Mouse (Mus musculus) stomach, embryonic 16.5 days (tissue): ENCODE results near the gene Abca2. TPM values are rescaled to one million over a fixed set of nuclear protein-coding genes. Genes with fewer than 3 reads are reported as not detected.

Source experiments
- ATAC-seq: fragments of 200-750 bp; cut with Nextera tagmentation; 2 replicates; pipeline ENCODE4 v1.8.0; 2017; ENCODE audit warnings: moderate number of reproducible peaks, moderate TSS enrichment; ENCODE audit not compliant: insufficient read depth, low FRiP score
- H3K27ac ChIP-seq: fragments of 300-500 bp; sonication (generic); 2 replicates; pipeline ENCODE4 v1.5.1; 2014; ENCODE audit warnings: low read length
- H3K27me3 ChIP-seq: fragments of 300-500 bp; sonication (generic); 2 replicates; pipeline ENCODE4 v1.6.1; 2014; ENCODE audit warnings: low read length, control low read depth, mixed read lengths; ENCODE audit not compliant: control insufficient read depth, insufficient read depth
- H3K36me3 ChIP-seq: fragments of 300-500 bp; sonication (generic); 2 replicates; pipeline ENCODE4 v1.6.1; 2014; ENCODE audit warnings: low read length; ENCODE audit not compliant: control insufficient read depth, insufficient read depth
- H3K4me1 ChIP-seq: fragments of 300-500 bp; sonication (generic); 2 replicates; pipeline ENCODE4 v1.6.1; 2014; ENCODE audit warnings: low read length, control low read depth, mixed read lengths; ENCODE audit not compliant: control insufficient read depth, insufficient read depth
- H3K4me2 ChIP-seq: fragments of 300-500 bp; sonication (generic); 2 replicates; pipeline ENCODE4 v1.6.1; 2014; ENCODE audit warnings: low read depth, low read length, mixed read lengths
- H3K4me3 ChIP-seq: fragments of 300-500 bp; sonication (generic); replicated peaks from 2 replicates; pipeline ENCODE4 v1.5.1; 2014; ENCODE audit warnings: mild to moderate bottlenecking, low read length
- H3K9ac ChIP-seq: fragments of 300-500 bp; sonication (generic); 2 replicates; pipeline ENCODE4 v1.6.1; 2014; ENCODE audit warnings: low read length
- H3K9me3 ChIP-seq: fragments of 300-500 bp; sonication (generic); replicated peaks from 2 replicates; pipeline ENCODE4 v1.6.1; 2016; ENCODE audit warnings: low read length, control low read depth; ENCODE audit not compliant: control insufficient read depth
- WGBS: fragments of 180-500 bp; shearing (Covaris S2); extraction: QIAGEN DNeasy Blood & Tissue Kit; methylation state at CpG from one replicate; pipeline ENCODE4 v1.1.7; 2014; 5-methylcytosine and 5-hydroxymethylcytosine counted together
- microRNA-seq: library from miRNA; unstranded; fragments of <30 nt; microRNA quantifications from one replicate; pipeline ENCODE4, GENCODE M21; 2016
- polyA plus RNA-seq: library from polyadenylated mRNA; unstranded; fragments of >200 nt; fragmentation: Nextera tagmentation; extraction: Ambion mirVana; gene quantifications from 2 replicates; pipeline ENCODE4 v1.2.1, GENCODE M21; 2015

The Abca2 gene
- polyA plus RNA-seq, 1 experiment from 2014 or later = 4.0 TPM

DNA sequence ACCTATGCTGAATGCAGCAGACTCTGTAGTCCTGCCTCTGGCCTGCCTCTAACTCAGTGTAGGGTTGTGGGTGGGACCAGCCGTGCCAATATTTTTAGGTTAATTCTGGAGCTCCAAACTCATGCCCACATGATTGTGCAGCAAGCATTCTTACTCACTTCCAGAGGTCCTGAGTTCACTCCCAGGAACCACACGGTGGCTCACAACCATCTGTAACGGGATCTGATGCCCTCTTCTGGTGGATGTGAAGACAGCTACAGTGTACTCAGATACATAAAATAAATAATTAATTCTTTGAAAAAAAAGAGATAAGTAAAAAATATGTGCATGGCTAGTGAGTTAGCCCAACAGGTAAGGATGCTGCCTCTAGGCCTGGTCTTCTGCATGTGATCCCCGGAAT, 68.0 kb downstream of the Abca2 start:
- no peak for ATAC-seq
- H3K27ac ChIP-seq = no peak overlapping the region
- H3K4me3 ChIP-seq = no peak overlapping the region
- WGBS = 38% methylated on average over 4 of the region's 4 CpGs
- no peaks in the 10 kb centered on the region for H3K27me3 ChIP-seq
- no peak overlapping the region for H3K4me2 ChIP-seq
- H3K9me3 ChIP-seq = no peaks in the 10 kb centered on the region
- no peaks in the 10 kb centered on the region for H3K36me3 ChIP-seq
- H3K9ac ChIP-seq = no peak overlapping the region
- H3K4me1 ChIP-seq = peaks cover 8% of the 10 kb centered on the region

Small RNA genes within 50 kb of the gene (microRNA-seq; reads per million reads assigned to microRNA genes)
- 0.66 reads per million for gene Mir3087

Other genes starting within 250 kb of the Abca2 start
- 9.9 and 11.0 TPM in 2 replicates for gene Nrarp, start 247.9 kb upstream of the Abca2 start, polyA plus RNA-seq
- gene Tor4a, start 231.8 kb upstream of the Abca2 start, polyA plus RNA-seq = 16.8 and 19.2 TPM in 2 replicates
- 102 and 109 TPM in 2 replicates for gene Nelfb, start 217.2 kb upstream of the Abca2 start, polyA plus RNA-seq
- 0.06 TPM in 1 of 2 replicates, not detected in the other for gene Stpg3, start 214.1 kb upstream of the Abca2 start, polyA plus RNA-seq
- not detected in 2 replicates for gene Fam166a, start 210.0 kb upstream of the Abca2 start, polyA plus RNA-seq
- gene Tubb4b, start 204.0 kb upstream of the Abca2 start, polyA plus RNA-seq = 631 and 720 TPM in 2 replicates
- gene Slc34a3, start 194.3 kb upstream of the Abca2 start, polyA plus RNA-seq = 0.71 and 1.1 TPM in 2 replicates
- gene Rnf224, start 191.9 kb upstream of the Abca2 start, polyA plus RNA-seq = 0.23 and 0.64 TPM in 2 replicates
- gene Rnf208, start 186.4 kb upstream of the Abca2 start, polyA plus RNA-seq = 11.3 and 14.2 TPM in 2 replicates
- gene Cysrt1, start 186.3 kb upstream of the Abca2 start, polyA plus RNA-seq = 66.0 and 120 TPM in 2 replicates
- gene AL732309.1, start 181.8 kb upstream of the Abca2 start, polyA plus RNA-seq = 10.1 and 12.8 TPM in 2 replicates
- gene Tmem203, start 173.3 kb upstream of the Abca2 start, polyA plus RNA-seq = 19.5 and 20.2 TPM in 2 replicates
- 17.9 and 19.0 TPM in 2 replicates for gene Tprn, start 166.1 kb upstream of the Abca2 start, polyA plus RNA-seq
- 199 TPM in 2 replicates for gene Ssna1, start 156.3 kb upstream of the Abca2 start, polyA plus RNA-seq
- gene Anapc2, start 156.2 kb upstream of the Abca2 start, polyA plus RNA-seq = 123 and 134 TPM in 2 replicates
- gene Tmem210, start 140.6 kb upstream of the Abca2 start, polyA plus RNA-seq = not detected in 2 replicates
- gene Lrrc26, start 138.8 kb upstream of the Abca2 start, polyA plus RNA-seq = 14.3 and 20.3 TPM in 2 replicates
- gene Grin1, start 109.5 kb upstream of the Abca2 start, polyA plus RNA-seq = 2.0 and 2.3 TPM in 2 replicates
- 46.0 and 47.0 TPM in 2 replicates for gene Man1b1, start 96.4 kb upstream of the Abca2 start, polyA plus RNA-seq
- gene Dpp7, start 72.3 kb upstream of the Abca2 start, polyA plus RNA-seq = 23.8 and 26.8 TPM in 2 replicates
- 34.8 and 40.0 TPM in 2 replicates for gene Uap1l1, start 63.0 kb upstream of the Abca2 start, polyA plus RNA-seq
- gene Sapcd2, start 56.4 kb upstream of the Abca2 start, polyA plus RNA-seq = 30.7 and 35.9 TPM in 2 replicates
- gene Entpd2, start 32.8 kb upstream of the Abca2 start, polyA plus RNA-seq = 16.6 and 19.4 TPM in 2 replicates
- 54.9 and 66.1 TPM in 2 replicates for gene Npdc1, start 29.4 kb upstream of the Abca2 start, polyA plus RNA-seq
- 0.19 TPM in 1 of 2 replicates, not detected in the other for gene Fut7, start 5.4 kb upstream of the Abca2 start, polyA plus RNA-seq
- gene Clic3, start 28.1 kb downstream of the Abca2 start, polyA plus RNA-seq = 60.5 and 113 TPM in 2 replicates
- gene Paxx, start 32.4 kb downstream of the Abca2 start, polyA plus RNA-seq = 44.1 and 49.4 TPM in 2 replicates
- 6.1 and 6.7 TPM in 2 replicates for gene Ptgds, start 41.3 kb downstream of the Abca2 start, polyA plus RNA-seq
- not detected in 2 replicates for gene Lcn12, start 65.2 kb downstream of the Abca2 start, polyA plus RNA-seq
- gene Fbxw5, start 72.0 kb downstream of the Abca2 start, polyA plus RNA-seq = 76.5 and 86.0 TPM in 2 replicates
- 8.9 and 9.5 TPM in 2 replicates for gene C8g, start 73.0 kb downstream of the Abca2 start, polyA plus RNA-seq
- gene Traf2, start 118.2 kb downstream of the Abca2 start, polyA plus RNA-seq = 31.5 and 32.1 TPM in 2 replicates
- 377 and 401 TPM in 2 replicates for gene Edf1, start 129.1 kb downstream of the Abca2 start, polyA plus RNA-seq
- 74.0 and 87.4 TPM in 2 replicates for gene Mamdc4, start 146.1 kb downstream of the Abca2 start, polyA plus RNA-seq
- gene Phpt1, start 146.5 kb downstream of the Abca2 start, polyA plus RNA-seq = 120 and 123 TPM in 2 replicates
- gene Ajm1, start 153.1 kb downstream of the Abca2 start, polyA plus RNA-seq = 0.26 and 0.94 TPM in 2 replicates
- 56.4 and 60.3 TPM in 2 replicates for gene Rabl6, start 179.8 kb downstream of the Abca2 start, polyA plus RNA-seq
- 0.09 and 0.15 TPM in 2 replicates for gene Ccdc183, start 189.0 kb downstream of the Abca2 start, polyA plus RNA-seq
- gene Tmem141, start 193.3 kb downstream of the Abca2 start, polyA plus RNA-seq = 27.8 and 33.9 TPM in 2 replicates
- 4.9 and 5.3 TPM in 2 replicates for gene Fcna, start 199.3 kb downstream of the Abca2 start, polyA plus RNA-seq
- 0.37 TPM in 1 of 2 replicates, not detected in the other for gene Lcn8, start 224.4 kb downstream of the Abca2 start, polyA plus RNA-seq
- not detected in 2 replicates for gene Lcn5, start 229.2 kb downstream of the Abca2 start, polyA plus RNA-seq
- gene Lcn6, start 248.1 kb downstream of the Abca2 start, polyA plus RNA-seq = not detected in 2 replicates